Mouse (Mus musculus): ENCODE data around the gene Bahcc1. TPM values are rescaled to one million over a fixed set of nuclear protein-coding genes. Genes with fewer than 3 reads are reported as not detected.

The Bahcc1 gene
- 10 to 100 TPM in 1 of 2 experiments, 1 to 10 TPM in 1; 8.5 to 11.2 TPM for total RNA-seq (2021)

DNA sequence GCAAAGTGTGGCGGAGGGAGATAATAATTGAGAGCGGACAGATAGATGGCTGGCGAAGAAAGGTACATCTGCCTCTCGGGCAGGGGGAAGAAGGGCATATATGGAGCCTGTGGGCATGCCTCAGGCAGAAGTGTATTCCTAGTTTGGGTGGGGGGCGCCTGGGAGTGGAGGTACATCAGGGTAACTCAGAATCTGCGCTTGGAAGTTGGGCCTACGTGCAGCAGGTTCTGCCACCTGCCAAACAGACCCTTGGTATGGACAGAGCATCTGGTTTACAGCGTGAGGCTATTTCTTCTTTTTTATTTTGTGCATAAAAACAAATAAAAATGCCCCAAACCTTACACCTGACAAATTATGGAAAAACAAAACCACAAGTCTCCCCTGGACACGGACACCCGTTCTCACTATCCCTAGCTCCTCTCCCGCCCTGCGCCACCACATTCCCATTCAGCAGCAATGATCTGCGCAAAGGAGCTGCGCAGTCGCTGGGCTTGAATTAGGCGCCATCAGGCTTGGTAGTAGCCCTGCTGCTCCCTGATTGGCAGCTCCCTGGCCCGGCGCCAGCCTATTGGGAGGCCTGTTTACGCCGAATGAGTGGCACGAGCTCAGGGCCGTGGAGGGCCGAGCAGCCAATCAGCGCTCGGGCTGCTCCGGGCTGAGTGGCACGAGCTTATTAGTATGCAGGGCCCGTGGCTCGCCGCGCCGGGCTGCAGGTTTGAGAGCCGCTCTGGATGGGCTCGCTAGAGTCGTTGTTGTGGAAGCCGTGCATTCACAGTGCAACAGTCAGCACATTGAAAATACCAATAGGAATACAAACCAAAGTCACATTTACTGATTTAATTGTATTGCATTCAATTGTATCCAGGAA, at the start of gene Bahcc1:
TSS of gene Bahcc1 (plus strand) at position 718 of the 868 bp plus-strand sequence.
- intact Hi-C loops (cut with DNase I): loop anchor here (2.0 kb wide), 1 partner anchor 116 kb away; the partner anchor contains the start of gene Actg1
- peak; percentile 100 for DNase-seq

DNA sequence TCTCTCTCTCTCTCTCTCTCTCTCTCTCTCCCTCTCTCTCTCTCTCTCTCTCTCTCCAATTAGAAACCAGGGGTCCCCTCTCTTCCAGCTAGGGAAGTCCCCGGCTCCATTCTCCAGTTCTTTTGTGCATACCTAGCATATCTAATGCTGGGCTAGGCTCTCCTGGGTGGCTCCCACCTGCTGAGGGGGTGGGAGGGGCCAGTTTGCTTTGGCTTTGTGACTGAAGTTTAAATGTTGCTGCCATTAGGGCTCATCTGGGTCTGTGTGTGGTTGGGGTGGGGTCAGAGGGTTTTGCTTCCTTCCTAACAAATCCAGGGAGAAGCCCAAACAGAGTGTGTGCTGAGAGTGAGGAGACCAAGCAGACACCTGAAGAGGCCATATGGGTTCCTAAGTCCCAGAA, 49.6 kb upstream of the Bahcc1 start:
- DNase-seq: no peak
- intact Hi-C loops (cut with DNase I): no loop called here

DNA sequence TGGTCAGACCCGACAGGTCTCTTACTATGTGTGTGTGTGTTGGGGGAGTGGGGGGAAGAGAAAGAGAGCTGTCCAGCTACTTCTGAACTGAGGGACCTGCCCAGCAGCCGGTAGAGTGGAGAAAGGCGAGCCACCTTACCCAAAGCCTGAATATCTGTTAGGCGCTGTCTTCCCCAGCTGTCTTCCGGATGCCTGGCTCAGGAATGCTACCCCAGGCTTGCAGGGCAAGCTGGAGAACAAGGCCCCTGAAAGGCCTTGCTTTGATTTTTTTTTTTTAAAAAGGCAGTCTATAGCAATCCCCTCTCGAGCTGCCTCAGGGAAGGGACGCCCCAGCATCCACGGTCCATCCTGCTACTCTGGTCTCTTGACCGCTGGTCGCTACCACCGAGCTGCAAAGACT, 49.0 kb upstream of the Bahcc1 start:
- intact Hi-C loops (cut with DNase I): loop anchor here (2.0 kb wide), 1 partner anchor 41 kb away; no protein-coding TSS in a partner anchor
- DNase-seq: no peak

DNA sequence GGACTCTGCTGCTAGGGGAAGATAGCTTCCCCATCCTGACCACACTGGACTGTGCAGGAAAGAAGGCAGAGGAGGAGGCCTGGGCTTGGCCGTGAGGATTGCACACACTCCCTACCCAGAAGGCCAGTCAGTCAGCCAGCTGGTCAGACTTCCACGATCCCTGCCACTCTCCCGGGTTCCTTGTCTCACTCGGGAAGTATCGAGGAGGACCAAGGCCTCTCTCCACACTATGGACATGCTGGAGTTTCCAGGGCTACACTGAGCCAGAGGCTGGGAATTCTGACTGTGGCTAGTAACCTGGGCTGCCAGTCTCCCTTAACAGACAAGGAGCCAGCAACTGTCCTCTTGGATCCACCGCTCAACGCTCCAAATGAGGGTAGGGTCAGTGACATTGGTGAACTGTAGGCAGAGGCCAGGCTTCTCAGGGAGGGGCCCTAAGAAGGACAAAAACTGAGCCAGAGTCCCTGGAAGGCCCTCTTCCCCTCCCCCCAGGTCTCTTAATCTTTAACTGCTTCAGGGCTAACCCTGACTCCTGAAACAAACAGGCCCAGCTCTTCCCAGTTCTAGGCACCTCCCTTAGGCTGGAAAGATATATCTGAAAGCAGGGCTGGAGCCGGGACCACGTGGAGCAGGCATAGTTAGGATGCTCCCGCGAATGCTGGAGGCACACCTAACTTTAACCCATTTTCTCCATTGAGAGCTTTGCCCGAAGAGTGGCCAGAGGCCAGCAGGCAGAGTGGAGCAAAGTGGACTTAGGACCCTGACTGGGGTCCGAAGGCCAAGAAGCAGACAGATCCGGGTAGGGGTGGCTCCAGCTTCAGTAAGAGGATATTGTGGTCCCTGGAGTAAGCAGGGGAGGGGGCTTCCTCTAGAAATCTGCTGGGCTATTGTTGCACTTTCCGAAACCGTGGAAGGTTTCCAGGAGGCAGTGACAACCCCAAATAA, 48.1 kb upstream of the Bahcc1 start:
- intact Hi-C loops (cut with DNase I): loop anchor here (2.0 kb wide), 1 partner anchor 42 kb away; no protein-coding TSS in a partner anchor
- peak; percentile 55 to 67 for DNase-seq

DNA sequence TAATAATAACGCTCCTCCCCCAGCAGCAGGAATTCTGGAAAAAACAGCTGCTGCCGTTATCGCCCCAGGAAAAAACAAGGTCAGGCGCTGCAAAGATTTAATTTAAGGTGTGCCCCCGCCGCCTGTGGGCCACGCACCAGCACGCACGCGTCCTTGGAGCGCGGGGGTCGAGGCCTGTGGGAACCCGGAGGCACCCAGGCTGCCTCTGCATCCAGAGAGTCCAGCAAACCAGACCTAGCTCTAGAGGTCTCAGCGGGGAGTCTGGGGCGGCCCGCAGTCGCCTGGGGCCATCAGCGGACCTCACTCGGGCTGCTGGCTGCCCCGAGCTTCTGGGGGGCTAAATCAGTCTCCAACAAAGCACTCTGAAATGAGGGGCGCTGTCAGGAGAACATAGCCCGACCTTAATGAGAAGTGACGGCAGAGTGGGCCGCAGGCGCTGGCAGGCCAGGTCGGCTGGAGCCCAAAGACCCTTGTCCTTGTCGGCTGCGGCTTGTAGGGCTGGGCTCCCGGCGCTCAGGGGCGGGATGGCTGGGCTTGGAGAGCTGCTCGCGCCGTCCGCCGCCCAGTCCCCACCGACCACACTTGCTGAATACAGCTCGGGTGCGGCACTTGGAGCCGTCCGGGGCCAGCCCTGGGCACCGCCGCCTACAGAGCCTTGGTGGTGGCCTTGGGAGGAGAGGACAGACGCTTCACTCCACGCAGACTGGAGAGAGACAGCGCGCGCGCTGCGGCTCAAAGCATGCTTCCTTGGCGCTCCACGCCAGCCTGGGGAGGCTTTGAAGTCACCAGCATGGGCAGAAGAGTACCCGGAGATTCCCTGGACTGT, 47.2 kb upstream of the Bahcc1 start:
- intact Hi-C loops (cut with DNase I): loop anchor here (1.0 to 2.0 kb wide), 2 partner anchors 43 to 162 kb away; no protein-coding TSS in a partner anchor
- DNase-seq: peak; percentile 69 to 76

DNA sequence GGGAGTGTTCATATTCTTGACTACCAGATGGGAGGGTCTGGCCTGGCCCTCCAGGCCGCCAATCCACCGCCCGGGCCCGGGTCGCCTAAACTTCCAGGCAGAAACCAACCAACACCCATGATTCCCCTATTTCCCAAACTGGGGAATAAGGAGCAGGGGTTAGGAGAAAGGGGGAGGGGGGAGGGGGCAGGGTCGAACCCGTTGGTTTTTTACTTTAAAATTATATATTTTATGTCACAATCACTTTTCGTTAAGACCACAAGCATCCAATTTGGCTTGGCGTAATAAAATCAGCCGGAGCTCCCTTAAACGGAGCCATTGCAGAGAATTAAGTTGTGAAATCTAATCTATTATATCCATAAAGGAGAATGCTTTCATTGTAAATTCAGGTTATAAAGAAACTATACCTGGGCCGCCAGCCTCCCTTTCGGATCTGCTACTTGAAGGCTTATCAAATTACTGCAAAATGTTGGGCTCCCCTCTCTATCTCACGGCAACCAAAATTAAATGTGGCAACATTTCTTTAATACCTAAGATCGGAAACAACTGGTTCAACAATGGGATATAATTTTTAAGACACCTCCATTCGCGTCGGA, 46.5 kb upstream of the Bahcc1 start:
- intact Hi-C loops (cut with DNase I): loop anchor here (1.0 kb wide), 1 partner anchor 161 kb away; no protein-coding TSS in a partner anchor
- DNase-seq: peak in 1 of 2 experiments; percentile 33

DNA sequence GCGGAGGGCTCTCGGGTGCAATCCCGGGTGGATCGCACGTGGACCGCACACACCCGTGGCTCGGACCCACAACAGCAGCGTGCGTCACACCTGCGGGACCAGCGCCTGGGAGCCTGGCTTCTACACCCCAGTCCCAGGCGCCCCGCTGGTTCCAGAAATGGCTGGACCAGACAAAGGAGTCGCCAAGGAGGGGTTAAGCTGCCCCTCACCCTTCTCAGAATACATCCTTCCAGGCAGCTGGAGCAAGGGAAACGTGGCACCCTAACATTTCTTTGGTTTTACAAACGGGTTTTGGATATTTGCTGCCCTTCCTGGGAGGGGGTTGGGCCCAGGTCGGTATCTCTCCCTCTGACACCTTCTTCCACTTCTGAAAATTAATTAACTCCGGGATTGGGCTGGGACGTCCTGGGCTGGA, 45.9 kb upstream of the Bahcc1 start:
- DNase-seq: peak; percentile 48 to 65
- intact Hi-C loops (cut with DNase I): loop anchor here (1.0 kb wide), 2 partner anchors 48 to 160 kb away; no protein-coding TSS in a partner anchor

DNA sequence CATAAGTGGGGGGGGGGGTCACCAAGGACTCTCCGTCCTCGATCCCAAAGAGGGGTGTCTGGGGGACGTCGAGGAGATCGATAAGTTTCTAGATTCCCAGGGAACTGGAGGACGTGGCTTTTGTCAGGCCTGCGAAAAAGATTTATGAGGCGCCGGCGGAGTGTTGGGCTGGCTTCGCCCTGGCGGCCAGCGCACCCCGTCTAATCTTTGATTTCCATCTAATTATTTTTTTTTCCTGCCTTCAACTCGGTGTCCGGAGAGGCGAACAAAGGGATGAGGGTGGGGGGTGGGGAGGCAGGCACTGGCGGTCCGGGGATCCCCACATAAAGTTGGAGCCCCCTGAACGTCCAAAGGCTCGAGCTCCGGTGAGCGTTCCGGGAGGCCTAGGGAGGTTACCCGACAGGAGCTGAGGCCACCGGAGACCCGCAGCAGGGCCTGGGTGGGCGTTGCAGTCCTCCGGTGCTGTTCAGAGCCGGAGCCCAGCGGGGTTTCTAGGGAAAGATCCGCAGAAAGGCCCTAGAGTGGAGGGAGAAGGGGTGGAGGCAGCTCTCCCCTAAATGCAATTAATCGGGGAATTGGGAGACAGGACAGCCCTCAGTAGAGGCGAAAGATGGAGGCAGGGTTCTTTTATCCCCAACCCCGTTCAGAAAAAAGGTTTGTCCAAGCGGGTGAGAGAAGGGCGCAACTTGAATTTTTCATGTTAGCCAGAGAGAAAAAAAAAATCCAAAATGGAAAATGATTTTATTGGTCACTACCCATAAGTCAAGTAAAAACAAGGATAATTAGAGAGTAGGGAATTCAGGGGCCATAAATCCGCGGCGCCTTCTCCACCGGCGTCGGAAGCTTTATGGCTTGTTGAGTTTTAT, 45.3 kb upstream of the Bahcc1 start:
- peak; percentile 36 to 60 for DNase-seq
- intact Hi-C loops (cut with DNase I): loop anchor here (1.0 to 2.0 kb wide), 3 partner anchors 48 to 119 kb away; no protein-coding TSS in a partner anchor

DNA sequence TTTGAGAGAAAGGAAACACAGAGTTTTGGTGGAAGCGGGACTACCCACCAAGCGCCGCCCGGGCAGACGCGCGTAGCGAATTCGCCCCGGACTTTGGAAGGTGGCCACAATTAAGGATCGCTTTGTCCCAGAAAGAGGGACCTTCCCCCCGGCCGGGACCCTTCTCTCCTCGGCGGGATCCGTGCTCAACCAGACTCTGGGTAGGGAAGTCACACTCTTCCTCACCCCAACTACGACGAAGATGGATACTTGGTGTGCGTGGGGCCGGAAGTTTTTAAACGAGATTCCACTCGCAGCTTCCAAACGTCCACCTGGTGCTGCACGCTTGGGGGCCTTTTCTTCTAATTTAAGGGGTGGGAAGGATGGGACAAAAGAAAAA, 44.7 kb upstream of the Bahcc1 start:
- intact Hi-C loops (cut with DNase I): loop anchor here (2.0 kb wide), 2 partner anchors 75 to 119 kb away; no protein-coding TSS in a partner anchor
- DNase-seq: peak; percentile 60 to 78

DNA sequence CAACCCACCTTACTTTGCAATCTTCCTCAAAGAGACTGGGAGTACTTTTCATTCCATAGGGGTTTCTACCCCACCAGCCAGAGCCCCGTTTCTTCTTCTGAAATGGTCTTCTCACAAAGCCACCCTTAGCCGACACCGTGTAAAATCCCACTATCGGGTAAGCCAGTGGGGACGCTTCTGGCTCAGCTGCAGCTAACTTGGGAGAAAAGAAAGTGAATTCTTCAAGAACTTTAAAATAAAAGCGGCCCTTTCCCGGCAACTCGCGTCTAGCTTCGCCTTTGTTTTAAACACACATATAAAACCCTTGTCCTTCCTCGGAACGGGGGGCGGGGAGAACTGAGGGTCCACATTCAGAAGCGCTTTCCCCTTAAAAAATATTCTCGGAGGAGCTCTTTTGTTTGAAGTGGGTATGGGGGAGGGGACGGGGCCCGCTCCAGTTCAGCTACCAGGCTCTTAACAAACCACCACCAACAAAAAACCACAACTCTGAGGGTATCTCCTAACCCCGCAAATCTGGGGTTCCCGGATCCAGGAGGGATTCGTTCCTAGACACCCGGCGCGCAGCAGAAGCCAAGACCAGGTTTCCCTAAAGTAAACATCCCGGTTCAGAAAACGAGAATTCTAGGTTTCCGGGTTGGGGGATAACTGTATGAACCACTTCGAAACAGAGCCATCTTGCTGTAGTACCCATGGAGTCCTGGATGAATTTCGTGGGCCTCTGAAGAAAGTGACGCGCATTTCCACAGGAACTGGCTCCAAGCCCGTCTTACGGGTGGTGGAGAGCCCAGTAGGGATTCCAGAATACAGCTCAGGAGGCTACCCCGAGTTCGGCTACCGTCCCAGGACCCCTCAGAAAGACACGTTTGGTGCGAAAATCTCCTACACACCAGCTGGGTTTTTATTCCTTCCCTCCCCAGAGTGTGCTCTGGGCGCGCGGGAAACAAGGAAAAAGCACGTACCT, 44.0 kb upstream of the Bahcc1 start:
- DNase-seq: peak; percentile 62 to 71
- intact Hi-C loops (cut with DNase I): loop anchor here (1.0 to 2.0 kb wide), 3 partner anchors 42 to 118 kb away; no protein-coding TSS in a partner anchor

DNA sequence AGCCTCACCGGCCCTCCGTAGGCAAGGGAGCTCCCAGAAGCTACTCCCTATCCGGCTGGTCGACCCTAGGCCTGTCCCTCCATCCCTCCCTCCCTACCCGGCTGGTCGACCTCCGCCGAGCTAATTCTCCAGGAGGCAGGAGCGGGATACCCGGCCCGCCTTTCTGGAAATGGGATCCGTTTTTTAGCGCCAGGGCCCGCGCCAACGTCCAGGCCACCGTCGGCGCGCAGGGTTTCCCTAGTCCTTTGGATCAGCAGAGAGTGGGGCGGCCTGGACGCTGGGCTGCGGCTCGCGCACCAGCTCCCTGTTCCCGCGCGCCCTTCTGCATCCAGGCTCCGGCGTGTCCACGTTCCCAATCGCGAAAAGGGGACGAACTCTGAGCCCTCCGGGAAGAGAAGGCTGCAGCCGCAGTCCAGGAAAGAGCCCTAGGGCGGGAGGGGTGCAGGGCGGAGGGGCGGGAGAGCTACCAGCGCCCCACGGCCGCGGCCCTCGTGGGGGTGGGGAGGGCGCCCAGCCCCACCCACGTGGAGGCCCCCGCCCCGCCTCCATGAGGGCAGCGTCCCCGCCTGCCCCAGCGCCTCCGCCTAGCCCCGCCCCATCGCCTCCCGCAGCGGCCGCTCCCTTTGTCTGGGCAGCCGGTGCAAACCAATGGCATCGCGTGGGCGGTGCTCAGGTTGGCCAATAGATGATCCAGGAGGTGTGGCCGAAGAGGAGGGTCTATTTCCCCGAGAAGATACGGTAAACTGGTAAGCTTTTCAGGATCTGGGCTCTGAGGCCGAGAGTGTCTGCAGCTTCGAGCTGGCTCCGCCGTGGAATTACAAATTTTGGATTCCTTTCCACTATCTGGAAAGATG, 43.1 kb upstream of the Bahcc1 start:
- intact Hi-C loops (cut with DNase I): loop anchor here (1.0 to 2.0 kb wide), 3 partner anchors 41 to 117 kb away; no protein-coding TSS in a partner anchor

DNA sequence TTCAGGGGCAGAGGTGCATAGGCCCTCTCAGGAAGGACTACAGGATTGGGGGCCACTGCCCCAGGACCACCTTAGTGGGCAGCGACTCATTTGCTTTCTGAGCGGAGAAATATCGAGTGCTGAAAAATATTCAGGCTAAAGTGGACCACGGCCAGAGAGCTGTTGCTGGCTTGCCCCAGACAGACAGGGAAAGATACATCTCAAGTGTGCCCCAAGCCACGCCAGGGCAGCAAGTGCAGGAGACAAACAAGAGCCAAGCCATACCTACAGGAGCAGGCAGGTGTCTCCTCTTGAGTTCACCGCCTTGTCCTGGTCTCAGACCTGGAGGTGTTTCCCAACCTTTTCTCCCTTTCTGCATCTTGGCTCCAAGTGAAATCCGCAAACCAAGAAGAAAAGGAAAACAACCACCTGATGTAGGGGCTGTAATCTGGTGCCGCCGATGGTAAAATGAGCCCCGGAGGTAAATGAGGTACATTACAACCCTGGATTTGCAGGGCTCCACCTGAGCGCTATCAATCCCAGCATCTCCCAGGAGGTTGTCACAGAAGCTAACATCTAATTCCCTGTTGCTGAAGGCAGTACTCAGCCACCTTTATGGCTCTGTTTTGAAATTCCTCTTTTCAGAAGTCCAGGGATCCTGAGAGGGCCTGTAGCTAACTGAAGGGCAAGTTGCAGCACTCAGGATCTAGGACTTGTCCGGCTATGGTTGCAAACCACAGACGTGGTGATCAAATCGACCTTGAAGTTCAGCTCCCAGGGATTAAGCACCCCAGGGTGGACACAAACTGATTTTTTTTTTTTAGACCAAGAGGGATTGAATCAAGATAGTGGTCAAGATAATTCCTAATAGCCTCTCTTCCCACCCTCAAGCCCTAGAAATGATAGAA, 42.0 kb upstream of the Bahcc1 start:
- intact Hi-C loops (cut with DNase I): no loop called here
- DNase-seq: no peak

More for the DNA sequence above, 43.1 kb upstream of the Bahcc1 start:
- DNase-seq: peak; percentile 95 to 96

DNA sequence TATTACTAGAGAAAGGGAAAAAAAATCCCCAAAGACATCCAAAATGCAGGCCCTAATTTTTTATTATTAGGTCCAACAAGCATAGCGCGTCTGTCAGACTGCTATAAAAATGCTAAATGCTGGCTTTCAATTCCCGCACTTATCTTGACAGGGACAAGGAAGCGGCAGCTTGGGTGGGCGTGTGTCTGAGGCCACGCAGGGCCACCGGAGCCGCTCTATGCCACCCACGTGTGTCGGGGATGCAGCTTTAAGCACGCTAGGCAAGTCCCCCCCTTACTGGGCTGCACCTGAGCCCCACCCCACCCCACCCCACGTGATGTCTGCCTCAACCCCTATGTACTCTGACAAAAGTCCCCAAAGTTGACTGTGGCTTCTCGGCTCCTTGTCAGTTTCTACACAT, 33.9 kb upstream of the Bahcc1 start:
- intact Hi-C loops (cut with DNase I): no loop called here
- DNase-seq: no peak

DNA sequence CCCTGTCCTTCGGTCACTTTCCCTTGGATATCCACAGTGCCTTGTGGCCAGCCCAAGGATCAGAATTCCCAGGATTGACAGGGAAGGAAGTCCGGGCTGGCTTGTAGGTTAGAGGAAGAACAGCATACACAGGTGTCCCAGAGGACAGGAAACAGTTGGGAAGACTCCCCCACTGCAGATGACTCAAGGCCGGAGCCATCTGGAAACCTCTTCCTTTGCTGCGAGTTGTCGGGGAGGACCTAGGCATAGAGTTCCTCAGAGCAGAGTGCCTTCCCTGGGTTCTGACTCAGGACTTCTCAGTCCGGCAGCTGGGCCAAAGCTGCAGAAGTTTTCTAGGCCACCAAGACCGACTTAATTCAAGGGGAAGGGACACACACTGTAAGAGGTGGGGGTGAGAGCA, 33.0 kb upstream of the Bahcc1 start:
- peak; percentile 20 to 24 for DNase-seq
- intact Hi-C loops (cut with DNase I): no loop called here

DNA sequence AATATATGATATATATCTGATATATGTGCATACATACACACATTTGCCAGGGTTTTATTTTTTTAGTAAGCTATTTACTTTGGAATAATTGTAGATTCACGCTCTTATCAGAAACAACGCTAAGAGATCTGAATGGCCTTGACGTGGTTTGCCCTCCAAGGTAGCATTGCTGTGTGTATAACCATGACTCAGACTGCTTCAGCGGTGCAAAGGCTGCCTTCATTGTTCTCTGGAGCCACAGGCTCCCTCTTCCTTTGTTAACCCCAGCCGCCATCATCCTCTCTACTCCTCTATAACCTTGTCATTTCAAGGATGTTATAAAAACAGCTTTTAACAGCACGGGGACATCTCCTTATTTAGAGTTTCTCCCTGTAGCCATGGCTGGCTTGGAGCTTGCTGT, 32.1 kb upstream of the Bahcc1 start:
- no peak for DNase-seq
- intact Hi-C loops (cut with DNase I): no loop called here
